Mouse (Mus musculus) heart, adult 2 months (tissue): ENCODE results near the gene Hoxb4.

Experiments
- CTCF ChIP-seq: fragments of 200-600 bp; IDR thresholded peaks from 2 replicates; pipeline ENCODE4 v1.8.1; 2022; ENCODE audit warnings: antibody characterized with exemption, mild to moderate bottlenecking, moderate library complexity
- EP300 ChIP-seq: fragments of 200-500 bp; IDR thresholded peaks from 2 replicates; pipeline ENCODE4 v1.6.1; 2011; ENCODE audit warnings: low read depth, low read length, control low read depth; ENCODE audit not compliant: insufficient read depth
- POLR2A ChIP-seq: fragments of 200-500 bp; IDR thresholded peaks from 2 replicates; pipeline ENCODE4 v1.6.1; 2011; ENCODE audit warnings: mild to moderate bottlenecking, low read depth, low read length, control low read depth; ENCODE audit not compliant: insufficient read depth

DNA sequence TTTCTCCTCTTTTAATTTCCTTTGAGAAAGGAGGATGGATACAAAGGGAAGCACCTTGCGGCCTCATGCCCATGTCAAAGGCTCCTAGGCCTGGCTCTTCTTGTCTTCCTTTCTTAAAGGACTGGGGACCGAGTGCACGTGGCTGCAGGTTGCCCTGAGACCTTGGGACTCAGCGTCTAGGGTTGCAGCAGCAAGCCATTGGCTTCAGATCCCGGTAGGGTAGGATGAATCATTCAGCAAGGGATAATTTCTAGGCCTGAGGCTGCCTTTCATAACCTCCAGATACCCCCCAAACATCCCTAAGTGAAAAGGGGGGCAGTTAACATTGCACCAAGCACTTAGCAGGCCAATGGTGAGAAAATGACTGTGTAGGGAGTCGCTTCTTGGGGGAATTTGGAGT lies 7.0 kb upstream of the Hoxb4 start:
- TF ChIP-seq POLR2A (no peak), CTCF (no peak), EP300 (no peak)
